Mouse (Mus musculus) left cerebral cortex, postnatal 25 days (tissue): ENCODE measurements around the gene Msh3. TPM values are rescaled to one million over a fixed set of nuclear protein-coding genes. Genes with fewer than 3 reads are reported as not detected.
A peak's percentile ranks its signal among the peaks of the same experiment; 100 is the strongest.

Source experiments
- DNase-seq, 2 experiments: peaks; one replicate each; pipeline ENCODE4 v3.0.0; 2022; ENCODE audit warnings: low spot score in 2 of 2, mixed read lengths in 1 of 2
- intact Hi-C: fragments of 180-260 bp; cut with DNase I; formaldehyde crosslinking; loops from one replicate; pipeline ENCODE4 v1.15.1; 2025
- total RNA-seq, 2 experiments: library from RNA; stranded (reverse); gene quantifications; 2 replicates each; pipeline ENCODE4 v1.2.3; 2021

Msh3 gene
- total RNA-seq, 2 experiments from 2014 or later: 22.7 to 24.9 TPM

- intact Hi-C loops: no loop called here
Observed at GRCm38 (mm10) chr13:92274274-92275198, 80.3 kb downstream of the Msh3 start.

GRCm38 (mm10) chr13:92267076-92267475, 87.7 kb downstream of the Msh3 start:
- DNase-seq: no peak
- intact Hi-C loops: no loop called here

More at GRCm38 (mm10) chr13:92274274-92275198, 80.3 kb downstream of the Msh3 start:
- DNase-seq: peak; percentile 64 to 76

GRCm38 (mm10) chr13:92263566-92263965, 91.2 kb downstream of the Msh3 start:
- intact Hi-C loops: no loop called here
- peak in 1 of 2 experiments; percentile 18 for DNase-seq

GRCm38 (mm10) chr13:92261329-92261728, 93.5 kb downstream of the Msh3 start:
- intact Hi-C loops: no loop called here

GRCm38 (mm10) chr13:92255480-92255879, 99.3 kb downstream of the Msh3 start:
- DNase-seq: no peak

More at GRCm38 (mm10) chr13:92261329-92261728, 93.5 kb downstream of the Msh3 start:
- DNase-seq: no peak

GRCm38 (mm10) chr13:92253850-92254249, 101.0 kb downstream of the Msh3 start:
- intact Hi-C loops: no loop called here
- no peak for DNase-seq

More at GRCm38 (mm10) chr13:92255480-92255879, 99.3 kb downstream of the Msh3 start:
- intact Hi-C loops: no loop called here

GRCm38 (mm10) chr13:92252331-92252730, 102.5 kb downstream of the Msh3 start:
- intact Hi-C loops: no loop called here
- DNase-seq: no peak

GRCm38 (mm10) chr13:92247576-92247975, 107.2 kb downstream of the Msh3 start:
- intact Hi-C loops: loop anchor here (1.0 to 5.0 kb wide), 2 partner anchors 10 to 80 kb away; no protein-coding TSS in a partner anchor
- peak in 1 of 2 experiments; percentile 62 for DNase-seq

GRCm38 (mm10) chr13:92246966-92247365, 107.8 kb downstream of the Msh3 start:
- intact Hi-C loops: loop anchor here (1.0 to 5.0 kb wide), 2 partner anchors 10 to 80 kb away; no protein-coding TSS in a partner anchor
- DNase-seq: peak in 1 of 2 experiments; percentile 75

GRCm38 (mm10) chr13:92244731-92245130, 110.1 kb downstream of the Msh3 start:
- no peak for DNase-seq
- intact Hi-C loops: loop anchor here (5.0 kb wide), 1 partner anchor 83 kb away; no protein-coding TSS in a partner anchor

- DNase-seq: no peak
- intact Hi-C loops: no loop called here
Observed at GRCm38 (mm10) chr13:92241426-92241825, 113.4 kb downstream of the Msh3 start.

GRCm38 (mm10) chr13:92237887-92238286, 116.9 kb downstream of the Msh3 start:
- DNase-seq: peak; percentile 30 to 76
- intact Hi-C loops: loop anchor here (1.0 to 5.0 kb wide), 3 partner anchors 9 to 186 kb away; partner anchors contain the start of gene Rasgrf2

- intact Hi-C loops: loop anchor here (1.0 to 5.0 kb wide), 3 partner anchors 10 to 185 kb away; partner anchors contain the start of gene Rasgrf2
- peak; percentile 16 to 45 for DNase-seq
Observed at GRCm38 (mm10) chr13:92237016-92237415, 117.8 kb downstream of the Msh3 start.

- intact Hi-C loops: no loop called here
- DNase-seq: no peak
Observed at GRCm38 (mm10) chr13:92232076-92232938, 122.5 kb downstream of the Msh3 start.

- no peak for DNase-seq
- intact Hi-C loops: loop anchor here (10.0 kb wide), 1 partner anchor 323 kb away; no protein-coding TSS in a partner anchor
Observed at GRCm38 (mm10) chr13:92228037-92228436, 126.8 kb downstream of the Msh3 start.

- intact Hi-C loops: loop anchor here (10.0 kb wide), 1 partner anchor 319 kb away; no protein-coding TSS in a partner anchor
Observed at GRCm38 (mm10) chr13:92223567-92223966, 131.2 kb downstream of the Msh3 start.

GRCm38 (mm10) chr13:92222763-92223162, 132.0 kb downstream of the Msh3 start:
- no peak for DNase-seq
- intact Hi-C loops: loop anchor here (10.0 kb wide), 1 partner anchor 318 kb away; no protein-coding TSS in a partner anchor

More at GRCm38 (mm10) chr13:92223567-92223966, 131.2 kb downstream of the Msh3 start:
- no peak for DNase-seq

- DNase-seq: no peak
- intact Hi-C loops: loop anchor here (10.0 kb wide), 1 partner anchor 315 kb away; no protein-coding TSS in a partner anchor
Observed at GRCm38 (mm10) chr13:92219774-92220173, 135.0 kb downstream of the Msh3 start.

GRCm38 (mm10) chr13:92217216-92217615, 137.6 kb downstream of the Msh3 start:
- DNase-seq: peak in 1 of 2 experiments; percentile 75
- intact Hi-C loops: no loop called here
